Mouse (Mus musculus) neural tube, embryonic 14.5 days (tissue): ENCODE measurements around the gene Efs. TPM values are rescaled to one million over a fixed set of nuclear protein-coding genes. Genes with fewer than 3 reads are reported as not detected.
"Not testable (repeated sequence)": the region's sequence is repeated elsewhere in the genome, so short reads cannot be mapped to it uniquely, and the experiment has no call there.

Source experiments
- ATAC-seq: fragments of 200-750 bp; cut with Nextera tagmentation; 2 replicates; pipeline ENCODE4 v1.8.0; 2017; ENCODE audit warnings: low read depth, mild to moderate bottlenecking, moderate TSS enrichment, moderate library complexity
- H3K27ac ChIP-seq: fragments of 300-500 bp; sonication (generic); 2 replicates; pipeline ENCODE4 v1.5.1; 2014; ENCODE audit warnings: low read depth, mild to moderate bottlenecking, control low read depth, low read length, moderate library complexity, mixed read lengths
- H3K27me3 ChIP-seq: fragments of 300-500 bp; sonication (generic); 2 replicates; pipeline ENCODE4 v1.6.1; 2014; ENCODE audit warnings: low read length; ENCODE audit not compliant: control insufficient read depth, insufficient read depth
- H3K36me3 ChIP-seq: fragments of 300-500 bp; sonication (generic); 2 replicates; pipeline ENCODE4 v1.6.1; 2014; ENCODE audit warnings: low read length, mixed read lengths; ENCODE audit not compliant: control insufficient read depth, insufficient read depth
- H3K4me1 ChIP-seq: fragments of 300-500 bp; sonication (generic); 2 replicates; pipeline ENCODE4 v1.6.1; 2014; ENCODE audit warnings: low read length; ENCODE audit not compliant: control insufficient read depth, insufficient read depth
- H3K4me2 ChIP-seq: fragments of 300-500 bp; sonication (generic); 2 replicates; pipeline ENCODE4 v1.6.1; 2014; ENCODE audit warnings: mild to moderate bottlenecking, low read depth, low read length, control low read depth
- H3K4me3 ChIP-seq: fragments of 300-500 bp; sonication (generic); 2 replicates; pipeline ENCODE4 v1.5.1; 2014; ENCODE audit warnings: low read depth, low read length, control low read depth, mixed read lengths
- H3K9ac ChIP-seq: fragments of 300-500 bp; sonication (generic); replicated peaks from 2 replicates; pipeline ENCODE4 v1.6.1; 2014; ENCODE audit warnings: low read depth, mild to moderate bottlenecking, control low read depth, low read length, mixed read lengths
- H3K9me3 ChIP-seq: fragments of 300-500 bp; sonication (generic); 2 replicates; pipeline ENCODE4 v1.6.1; 2016; ENCODE audit warnings: low read length; ENCODE audit not compliant: control insufficient read depth
- WGBS: fragments of 180-500 bp; shearing (Covaris S2); extraction: QIAGEN DNeasy Blood & Tissue Kit; methylation state at CpG from one replicate; pipeline ENCODE4 v1.1.7; 2014; 5-methylcytosine and 5-hydroxymethylcytosine counted together
- polyA plus RNA-seq: library from polyadenylated mRNA; unstranded; fragments of >200 nt; fragmentation: Nextera tagmentation; extraction: Ambion mirVana; gene quantifications from 2 replicates; pipeline ENCODE4 v1.2.1, GENCODE M21; 2014

Efs gene
- polyA plus RNA-seq, 1 experiment from 2014 or later, result 9.9 TPM

DNA sequence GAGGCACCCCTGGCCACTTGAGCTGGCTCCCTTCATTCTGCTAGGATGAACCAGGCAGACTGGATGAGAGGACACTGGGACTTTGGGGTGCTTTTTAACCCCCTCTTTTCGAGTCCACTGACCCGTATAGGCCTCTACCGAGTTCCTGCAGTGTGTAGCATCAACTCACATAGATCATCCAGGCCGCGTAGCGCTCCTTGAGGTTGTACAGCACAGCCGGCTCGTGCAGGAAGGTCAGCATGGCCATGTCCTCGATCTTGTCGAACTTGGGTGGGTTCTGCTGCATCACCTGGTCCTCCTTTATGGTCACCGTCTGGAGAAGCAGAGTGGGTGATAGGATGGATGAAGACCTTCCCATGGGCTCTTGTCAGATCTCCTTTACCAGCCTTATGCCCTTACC lies 37.8 kb upstream of the Efs start:
- no peaks in the 10 kb centered on the region for H3K27me3 ChIP-seq
- H3K9ac ChIP-seq, result no peak overlapping the region
- no peak overlapping the region for H3K27ac ChIP-seq
- H3K4me3 ChIP-seq, result no peak overlapping the region
- no peaks in the 10 kb centered on the region for H3K4me1 ChIP-seq
- ATAC-seq, result no peak
- H3K36me3 ChIP-seq, result no peaks in the 10 kb centered on the region
- 88% methylated on average over 11 of the region's 11 CpGs for WGBS
- no peak overlapping the region for H3K4me2 ChIP-seq
- H3K9me3 ChIP-seq, result no peaks in the 10 kb centered on the region

DNA sequence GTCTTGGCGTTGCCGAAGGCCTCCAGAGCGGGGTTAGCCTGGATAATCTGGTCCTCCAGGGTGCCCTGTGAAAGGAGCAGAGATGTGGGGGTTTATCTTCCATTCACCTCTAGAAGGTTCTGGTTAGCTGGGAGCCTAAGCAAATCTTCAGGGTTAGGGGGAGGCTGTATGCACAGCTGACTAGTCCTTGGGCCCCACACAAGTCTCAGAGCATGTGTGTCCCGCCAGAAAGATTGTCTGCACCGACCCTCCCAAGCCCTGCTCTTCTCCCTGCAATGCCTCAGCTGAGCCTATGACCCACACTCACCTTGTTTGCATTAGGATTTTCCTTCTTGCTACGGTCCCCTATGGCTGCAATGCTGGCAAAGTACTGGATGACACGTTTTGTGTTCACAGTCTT lies 36.8 kb upstream of the Efs start:
- Histone ChIP-seq H3K9me3 (no peaks in the 10 kb centered on the region), H3K36me3 (no peaks in the 10 kb centered on the region), H3K4me3 (no peak overlapping the region), H3K27ac (no peak overlapping the region), H3K27me3 (no peaks in the 10 kb centered on the region), H3K9ac (no peak overlapping the region), H3K4me2 (no peak overlapping the region), H3K4me1 (no peaks in the 10 kb centered on the region)
- 89% methylated on average over 7 of the region's 7 CpGs for WGBS
- no peak for ATAC-seq

DNA sequence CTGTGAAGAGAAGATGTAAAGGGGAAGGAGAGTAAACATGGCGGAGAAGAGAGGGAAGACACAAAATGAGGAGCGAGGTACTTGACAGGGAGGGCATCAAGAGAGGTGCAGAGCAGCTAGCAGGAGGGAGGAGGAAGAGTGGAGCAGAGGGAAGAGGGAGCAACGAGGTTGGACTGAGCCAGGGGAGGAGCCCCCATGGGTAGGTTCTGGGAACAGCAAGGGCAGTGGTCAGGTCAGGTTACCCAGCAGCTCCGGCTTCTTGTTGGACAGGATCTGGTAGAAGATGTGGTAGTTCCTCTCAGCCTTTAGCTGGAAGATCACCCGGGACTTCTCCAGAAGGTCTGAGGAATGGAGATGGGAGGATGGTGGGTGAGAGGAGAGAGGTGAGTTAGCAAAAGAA lies 35.6 kb upstream of the Efs start:
- Histone ChIP-seq H3K9ac (no peak overlapping the region), H3K9me3 (no peaks in the 10 kb centered on the region), H3K4me3 (no peak overlapping the region), H3K36me3 (no peaks in the 10 kb centered on the region), H3K27ac (no peak overlapping the region), H3K27me3 (no peaks in the 10 kb centered on the region), H3K4me1 (no peaks in the 10 kb centered on the region), H3K4me2 (no peak overlapping the region)
- 81% methylated on average over 5 of the region's 5 CpGs for WGBS
- ATAC-seq, result no peak

DNA sequence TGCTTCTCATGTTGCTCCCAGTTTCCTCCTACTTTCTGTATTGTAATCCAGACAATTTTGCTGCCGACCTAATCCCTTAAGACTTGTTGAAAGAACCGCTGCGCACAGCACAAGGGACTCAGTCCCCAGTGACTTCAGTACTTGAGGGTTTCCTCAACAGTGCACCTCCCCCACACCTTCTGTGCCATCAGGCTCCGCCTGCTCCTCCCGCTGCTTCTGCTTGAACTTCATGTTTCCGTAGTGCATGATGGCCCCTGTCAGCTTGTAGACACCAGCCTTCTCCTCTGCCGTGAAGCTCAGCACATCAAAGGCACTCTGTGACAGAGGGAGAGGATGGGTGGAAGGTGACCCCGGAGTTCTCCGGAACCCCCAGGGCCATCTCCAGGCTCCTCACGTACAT lies 34.8 kb upstream of the Efs start:
- Histone ChIP-seq H3K9ac (no peak overlapping the region), H3K4me1 (no peaks in the 10 kb centered on the region), H3K4me3 (no peak overlapping the region), H3K27ac (no peak overlapping the region), H3K9me3 (no peaks in the 10 kb centered on the region), H3K4me2 (no peak overlapping the region), H3K36me3 (no peaks in the 10 kb centered on the region), H3K27me3 (no peaks in the 10 kb centered on the region)
- 78% methylated on average over 10 of the region's 10 CpGs for WGBS
- ATAC-seq, result no peak

DNA sequence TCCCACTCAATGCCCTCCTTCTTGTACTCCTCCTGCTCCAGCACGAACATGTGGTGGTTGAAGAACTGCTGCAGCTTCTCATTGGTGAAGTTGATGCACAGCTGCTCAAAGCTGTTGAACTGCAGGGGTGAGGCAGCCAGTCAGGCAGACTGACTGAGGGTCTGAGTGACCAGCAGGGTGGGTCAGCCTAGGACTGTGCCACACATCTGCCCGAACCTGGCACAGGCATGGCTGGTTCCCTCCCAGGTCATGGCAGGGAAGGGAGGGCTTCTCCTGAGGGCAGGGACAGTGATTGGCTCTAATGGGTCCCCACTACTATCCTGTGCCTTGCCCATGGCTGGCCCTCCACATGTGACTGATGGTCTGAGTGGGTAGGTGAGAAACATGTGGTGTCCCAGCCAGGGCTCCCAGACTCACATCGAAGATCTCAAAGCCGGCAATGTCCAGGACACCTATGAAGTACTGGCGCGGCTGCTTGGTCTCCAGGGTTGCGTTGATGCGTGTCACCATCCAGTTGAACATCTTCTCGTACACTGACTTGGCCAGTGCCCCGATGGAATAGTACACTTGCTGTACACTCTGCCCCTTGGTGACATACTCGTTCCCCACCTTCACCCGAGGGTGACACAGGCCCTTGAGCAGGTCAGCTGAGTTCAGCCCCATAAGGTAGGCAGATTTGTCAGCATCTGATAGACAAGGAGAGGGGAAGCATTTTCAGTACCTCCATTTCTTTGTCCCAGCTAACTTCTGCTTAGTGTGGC lies 34.1 kb upstream of the Efs start:
- H3K4me1 ChIP-seq, H3K9ac ChIP-seq, H3K9me3 ChIP-seq, ATAC-seq, H3K27me3 ChIP-seq, H3K27ac ChIP-seq, H3K36me3 ChIP-seq, H3K4me3 ChIP-seq, H3K4me2 ChIP-seq: not testable (repeated sequence)
- WGBS, result 95% methylated on average over 12 of the region's 12 CpGs

DNA sequence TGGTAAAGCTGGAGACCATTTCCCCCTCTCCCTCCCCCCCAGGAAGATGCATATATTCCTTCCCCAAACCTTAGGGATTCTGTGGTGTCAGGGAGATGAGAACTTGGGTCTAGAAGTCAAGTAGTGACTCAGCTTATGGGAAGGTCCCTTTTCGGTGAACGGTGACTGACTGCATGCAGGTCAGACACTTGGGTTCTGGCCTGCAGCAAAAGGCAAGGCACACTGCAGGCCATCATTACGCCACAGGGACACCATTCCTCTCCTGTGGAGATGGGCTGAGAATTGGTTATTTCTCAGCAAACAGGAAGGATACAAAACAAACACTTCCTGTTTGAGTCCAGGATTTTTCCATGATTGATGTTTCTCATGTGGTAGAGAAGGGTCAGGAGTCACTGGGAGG lies 33.3 kb upstream of the Efs start:
- Histone ChIP-seq H3K27ac (no peak overlapping the region), H3K4me2 (no peak overlapping the region), H3K27me3 (no peaks in the 10 kb centered on the region), H3K4me3 (no peak overlapping the region), H3K36me3 (no peaks in the 10 kb centered on the region), H3K4me1 (no peaks in the 10 kb centered on the region), H3K9me3 (no peaks in the 10 kb centered on the region), H3K9ac (no peak overlapping the region)
- 89% methylated on average over 3 of the region's 3 CpGs for WGBS
- no peak for ATAC-seq

DNA sequence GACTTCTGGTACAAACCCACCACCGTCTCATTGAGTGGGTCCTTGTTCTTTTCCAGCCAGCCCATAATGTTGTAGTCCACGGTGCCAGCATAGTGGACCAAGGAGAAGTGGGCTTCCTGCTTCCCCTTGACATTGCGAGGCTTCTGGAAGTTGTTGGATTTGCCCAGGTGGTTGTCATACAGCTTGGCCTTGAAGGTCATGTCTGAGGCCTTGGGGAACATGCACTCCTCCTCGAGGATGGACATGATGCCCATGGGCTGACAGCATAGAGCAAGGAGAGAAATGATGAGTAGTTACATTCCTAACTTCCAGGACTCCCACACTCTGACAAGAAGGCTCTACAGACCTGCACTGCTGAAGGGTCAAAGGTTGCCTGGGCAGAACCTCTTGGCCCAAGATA lies 32.6 kb upstream of the Efs start:
- no peaks in the 10 kb centered on the region for H3K4me1 ChIP-seq
- no peaks in the 10 kb centered on the region for H3K9me3 ChIP-seq
- H3K36me3 ChIP-seq, result no peaks in the 10 kb centered on the region
- ATAC-seq, result no peak
- H3K9ac ChIP-seq, result no peak overlapping the region
- H3K4me2 ChIP-seq, result no peak overlapping the region
- no peak overlapping the region for H3K4me3 ChIP-seq
- H3K27me3 ChIP-seq, result no peaks in the 10 kb centered on the region
- 84% methylated on average over 4 of the region's 4 CpGs for WGBS
- H3K27ac ChIP-seq, result no peak overlapping the region

DNA sequence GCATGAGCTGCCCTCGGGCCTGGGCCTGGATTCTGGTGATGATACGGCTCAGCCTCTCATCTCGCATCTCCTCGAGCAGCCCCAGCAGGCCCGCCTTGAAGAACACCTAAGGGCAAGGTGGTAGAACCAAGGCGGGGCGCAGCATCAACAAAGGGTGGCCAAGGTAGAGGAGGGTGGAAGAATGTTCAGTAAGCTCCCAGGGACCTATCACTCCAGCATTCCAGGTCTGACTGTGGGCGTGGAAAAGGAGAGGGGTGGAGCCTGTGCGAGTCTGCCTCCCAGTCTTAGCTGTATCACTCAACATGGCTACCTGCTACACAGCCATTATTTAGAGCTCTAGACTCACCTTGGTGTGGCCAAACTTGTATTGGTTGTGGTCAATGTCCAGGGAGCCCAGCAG lies 30.6 kb upstream of the Efs start:
- ATAC-seq, result no peak
- Histone ChIP-seq H3K4me2 (no peak overlapping the region), H3K4me1 (no peaks in the 10 kb centered on the region), H3K9ac (no peak overlapping the region), H3K27ac (no peak overlapping the region), H3K9me3 (no peaks in the 10 kb centered on the region), H3K4me3 (no peak overlapping the region), H3K36me3 (no peaks in the 10 kb centered on the region), H3K27me3 (no peaks in the 10 kb centered on the region)
- 93% methylated on average over 9 of the region's 9 CpGs for WGBS

DNA sequence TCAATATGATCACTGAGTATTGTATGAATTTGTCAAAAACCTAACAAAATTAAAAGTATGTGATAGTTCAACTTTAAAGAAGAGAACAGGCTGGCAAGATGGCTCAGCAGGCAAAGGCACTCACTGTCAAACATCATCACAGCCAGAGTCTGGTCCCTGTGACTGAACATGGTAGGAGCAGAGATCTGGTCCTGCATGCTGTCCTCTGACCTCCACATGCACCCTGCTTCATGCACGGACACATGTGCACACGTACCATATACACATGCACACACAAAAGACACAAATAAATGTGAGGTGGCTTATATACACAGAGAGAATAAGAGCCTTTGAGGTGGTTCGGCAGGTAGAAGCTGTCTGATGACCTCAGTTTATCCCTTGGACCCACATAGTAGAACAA lies 29.6 kb upstream of the Efs start:
- no peaks in the 10 kb centered on the region for H3K27me3 ChIP-seq
- WGBS, result 86% methylated on average over 3 of the region's 3 CpGs
- no peak overlapping the region for H3K4me3 ChIP-seq
- no peaks in the 10 kb centered on the region for H3K4me1 ChIP-seq
- H3K9me3 ChIP-seq, result no peaks in the 10 kb centered on the region
- H3K9ac ChIP-seq, result no peak overlapping the region
- no peak overlapping the region for H3K4me2 ChIP-seq
- no peaks in the 10 kb centered on the region for H3K36me3 ChIP-seq
- no peak overlapping the region for H3K27ac ChIP-seq
- ATAC-seq, result no peak
